Mouse (Mus musculus): Measurements from ENCODE around the gene Sh3rf1.
A peak's percentile ranks its signal among the peaks of the same experiment; 100 is the strongest.

Gene Sh3rf1

GRCm38 (mm10) chr8:61223729-61224379 lies at the start of gene Sh3rf1:
Sh3rf1 (plus strand) TSS chr8:61223872.
- peak; percentile 92 for ATAC-seq (ENCODE audit: low TSS enrichment)

GRCm38 (mm10) chr8:61173921-61174492 lies 49.7 kb upstream of the Sh3rf1 start:
- ATAC-seq (ENCODE audit: low TSS enrichment), result no peak

- ATAC-seq (ENCODE audit: low TSS enrichment), result no peak
Observed at GRCm38 (mm10) chr8:61175876-61176275, 47.8 kb upstream of the Sh3rf1 start.

GRCm38 (mm10) chr8:61177680-61178593 lies 45.7 kb upstream of the Sh3rf1 start:
- no peak for ATAC-seq (ENCODE audit: low TSS enrichment)

GRCm38 (mm10) chr8:61178594-61179140 lies 45.0 kb upstream of the Sh3rf1 start:
- ATAC-seq (ENCODE audit: low TSS enrichment), result peak; percentile 44; the same call in 1 of the 2 replicates

GRCm38 (mm10) chr8:61181592-61181991 lies 42.1 kb upstream of the Sh3rf1 start:
- no peak for ATAC-seq (ENCODE audit: low TSS enrichment)

GRCm38 (mm10) chr8:61182020-61182419 lies 41.7 kb upstream of the Sh3rf1 start:
- no peak for ATAC-seq (ENCODE audit: low TSS enrichment)

GRCm38 (mm10) chr8:61185274-61186198 lies 38.1 kb upstream of the Sh3rf1 start:
- ATAC-seq (ENCODE audit: low TSS enrichment), result no peak

GRCm38 (mm10) chr8:61194306-61194925 lies 29.3 kb upstream of the Sh3rf1 start:
- ATAC-seq (ENCODE audit: low TSS enrichment), result no peak

GRCm38 (mm10) chr8:61200254-61200887 lies 23.3 kb upstream of the Sh3rf1 start:
- ATAC-seq (ENCODE audit: low TSS enrichment), result no peak

GRCm38 (mm10) chr8:61203035-61203826 lies 20.4 kb upstream of the Sh3rf1 start:
- no peak for ATAC-seq (ENCODE audit: low TSS enrichment)

- ATAC-seq (ENCODE audit: low TSS enrichment), result no peak
Observed at GRCm38 (mm10) chr8:61206876-61207275, 16.8 kb upstream of the Sh3rf1 start.

- ATAC-seq (ENCODE audit: low TSS enrichment), result no peak
Observed at GRCm38 (mm10) chr8:61207636-61208035, 16.0 kb upstream of the Sh3rf1 start.

GRCm38 (mm10) chr8:61208719-61209118 lies 15.0 kb upstream of the Sh3rf1 start:
- no peak for ATAC-seq (ENCODE audit: low TSS enrichment)

GRCm38 (mm10) chr8:61210836-61211235 lies 12.8 kb upstream of the Sh3rf1 start:
- peak; percentile 95 for ATAC-seq (ENCODE audit: low TSS enrichment)

GRCm38 (mm10) chr8:61215081-61215819 lies 8.4 kb upstream of the Sh3rf1 start:
- no peak for ATAC-seq (ENCODE audit: low TSS enrichment)

- ATAC-seq (ENCODE audit: low TSS enrichment), result no peak
Observed at GRCm38 (mm10) chr8:61217017-61217416, 6.7 kb upstream of the Sh3rf1 start.

- ATAC-seq (ENCODE audit: low TSS enrichment), result peak; percentile 98
Observed at GRCm38 (mm10) chr8:61217426-61217825, 6.2 kb upstream of the Sh3rf1 start.

GRCm38 (mm10) chr8:61218439-61218838 lies 5.2 kb upstream of the Sh3rf1 start:
- ATAC-seq (ENCODE audit: low TSS enrichment), result no peak

Measured in frontal cortex, adult (tissue).